Mouse (Mus musculus): ENCODE data around the gene Chrnd.

Chrnd gene

GRCm38 (mm10) chr1:87190429-87190828 lies at the start of gene Chrnd:
Chrnd (plus strand) TSS chr1:87190607.
- no peak for DNase-seq

GRCm38 (mm10) chr1:87141550-87141949 lies 48.9 kb upstream of the Chrnd start:
- no peak for DNase-seq

GRCm38 (mm10) chr1:87142456-87142855 lies 48.0 kb upstream of the Chrnd start:
- no peak for DNase-seq

- no peak for DNase-seq
These were observed 47.3 kb upstream of the Chrnd start for GRCm38 (mm10) chr1:87143141-87143540.

GRCm38 (mm10) chr1:87149422-87149821 lies 41.0 kb upstream of the Chrnd start:
- DNase-seq: no peak

GRCm38 (mm10) chr1:87151286-87151685 lies 39.1 kb upstream of the Chrnd start:
- DNase-seq: no peak

- no peak for DNase-seq
These were observed 36.5 kb upstream of the Chrnd start for GRCm38 (mm10) chr1:87153776-87154500.

- no peak for DNase-seq
These were observed 35.8 kb upstream of the Chrnd start for GRCm38 (mm10) chr1:87154501-87155120.

- DNase-seq: no peak
These were observed 34.7 kb upstream of the Chrnd start for GRCm38 (mm10) chr1:87155531-87156198.

GRCm38 (mm10) chr1:87156199-87156587 lies 34.2 kb upstream of the Chrnd start, which contains the start of gene Ecel1:
Ecel1 (minus strand) TSS chr1:87156521.
- DNase-seq: no peak

- no peak for DNase-seq
These were observed 31.0 kb upstream of the Chrnd start for GRCm38 (mm10) chr1:87159396-87159795.

- no peak for DNase-seq
These were observed 26.1 kb upstream of the Chrnd start for GRCm38 (mm10) chr1:87164164-87164795.

- DNase-seq: no peak
These were observed 25.6 kb upstream of the Chrnd start for GRCm38 (mm10) chr1:87164796-87165184.

- DNase-seq: no peak
These were observed 19.9 kb upstream of the Chrnd start for GRCm38 (mm10) chr1:87170458-87170857.

- DNase-seq: no peak
These were observed 19.1 kb upstream of the Chrnd start for GRCm38 (mm10) chr1:87171312-87171711.

- DNase-seq: no peak
These were observed 18.1 kb upstream of the Chrnd start for GRCm38 (mm10) chr1:87172316-87172715.

GRCm38 (mm10) chr1:87174006-87174955 lies 16.1 kb upstream of the Chrnd start:
- DNase-seq: peak; percentile 49

- DNase-seq: no peak
These were observed 14.5 kb upstream of the Chrnd start for GRCm38 (mm10) chr1:87175852-87176292.

- no peak for DNase-seq
These were observed 9.5 kb upstream of the Chrnd start for GRCm38 (mm10) chr1:87180896-87181295.

GRCm38 (mm10) chr1:87183013-87183412 lies 7.4 kb upstream of the Chrnd start, which contains the start of gene Prss56:
Prss56 (plus strand) TSS chr1:87183313.
- DNase-seq: no peak

- DNase-seq: no peak
These were observed 6.2 kb upstream of the Chrnd start for GRCm38 (mm10) chr1:87183998-87184750.
